Mouse (Mus musculus) liver, embryonic 11.5 days (tissue): ENCODE results near the gene Tspan31. TPM values are rescaled to one million over a fixed set of nuclear protein-coding genes. Genes with fewer than 3 reads are reported as not detected.

ENCODE experiments used
- ATAC-seq: fragments of 200-750 bp; cut with Nextera tagmentation; replicated peaks from 2 replicates; pipeline ENCODE4 v1.8.0; 2017; ENCODE audit warnings: moderate number of reproducible peaks, mild to moderate bottlenecking, moderate TSS enrichment, moderate library complexity; ENCODE audit not compliant: low FRiP score
- DNase-seq: peaks from one replicate; pipeline ENCODE4 v3.0.0-alpha.2; 2017; ENCODE audit warnings: low spot score
- H3K27ac ChIP-seq: fragments of 300-500 bp; sonication (generic); 2 replicates; pipeline ENCODE4 v1.5.1; 2014; ENCODE audit warnings: mild to moderate bottlenecking, low read depth, low read length, control low read depth
- H3K27me3 ChIP-seq: fragments of 300-500 bp; sonication (generic); replicated peaks from 2 replicates; pipeline ENCODE4 v1.6.1; 2014; ENCODE audit warnings: low read length, mixed read lengths; ENCODE audit not compliant: control insufficient read depth, insufficient read depth
- H3K36me3 ChIP-seq: fragments of 300-500 bp; sonication (generic); 2 replicates; pipeline ENCODE4 v1.6.1; 2014; ENCODE audit warnings: mild to moderate bottlenecking, low read length, moderate library complexity, mixed read lengths; ENCODE audit not compliant: control insufficient read depth, insufficient read depth
- H3K4me1 ChIP-seq: fragments of 300-500 bp; sonication (generic); replicated peaks from 2 replicates; pipeline ENCODE4 v1.6.1; 2014; ENCODE audit warnings: low read length, mixed read lengths; ENCODE audit not compliant: control insufficient read depth, insufficient read depth
- H3K4me2 ChIP-seq: fragments of 300-500 bp; sonication (generic); 2 replicates; pipeline ENCODE4 v1.6.1; 2014; ENCODE audit warnings: mild to moderate bottlenecking, control low read depth, moderate library complexity
- H3K4me3 ChIP-seq: fragments of 300-500 bp; sonication (generic); 2 replicates; pipeline ENCODE4 v1.5.1; 2014; ENCODE audit warnings: low read depth, low read length, control low read depth
- H3K9ac ChIP-seq: fragments of 300-500 bp; sonication (generic); 2 replicates; pipeline ENCODE4 v1.6.1; 2014; ENCODE audit warnings: low read depth, low read length, control low read depth
- H3K9me3 ChIP-seq: fragments of 300-500 bp; sonication (generic); 2 replicates; pipeline ENCODE4 v1.6.1; 2016; ENCODE audit warnings: low read length, inconsistent platforms, mixed read lengths; ENCODE audit not compliant: control insufficient read depth
- WGBS: fragments of 180-500 bp; shearing (Covaris S2); extraction: QIAGEN DNeasy Blood & Tissue Kit; methylation state at CpG from one replicate; pipeline ENCODE4 v1.1.7; 2014; 5-methylcytosine and 5-hydroxymethylcytosine counted together
- polyA plus RNA-seq: library from polyadenylated mRNA; unstranded; fragments of >200 nt; fragmentation: Nextera tagmentation; extraction: Ambion mirVana; gene quantifications from 2 replicates; pipeline ENCODE4 v1.2.1, GENCODE M21; 2014

Tspan31 gene
- polyA plus RNA-seq, 1 experiment from 2014 or later, result 121 TPM

DNA sequence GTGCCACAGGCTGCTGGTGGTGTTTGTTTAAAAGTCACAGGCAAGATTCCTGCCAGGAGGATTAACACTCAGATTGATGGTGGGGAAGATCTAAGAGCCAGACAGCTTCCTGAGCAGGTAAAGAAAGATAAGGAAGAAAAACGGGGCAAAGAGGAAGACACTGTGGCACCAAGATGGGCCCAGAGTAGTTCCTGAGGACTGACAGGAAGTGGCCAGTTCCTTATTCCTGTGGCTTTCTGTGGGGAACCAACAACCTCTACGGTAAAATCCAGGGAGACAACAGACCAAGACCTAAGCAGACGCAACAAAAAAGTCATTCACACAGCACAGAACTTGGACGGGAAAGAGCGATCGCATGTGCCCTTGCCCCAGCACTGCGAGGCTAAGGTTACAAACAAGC is 33.6 kb upstream of the Tspan31 start:
- Histone ChIP-seq H3K9me3 (no peaks in the 10 kb centered on the region), H3K4me2 (peak overlapping the region; percentile 43), H3K4me1 (peaks cover 37% of the 10 kb centered on the region), H3K9ac (no peak overlapping the region), H3K27me3 (no peaks in the 10 kb centered on the region), H3K36me3 (peaks cover 8% of the 10 kb centered on the region; the same call in 1 of the 2 replicates), H3K27ac (peak overlapping the region; percentile 43; the same call in 1 of the 2 replicates), H3K4me3 (no peak overlapping the region)
- ATAC-seq (no peak), DNase-seq (no peak)
- 46% methylated on average over 7 of the region's 7 CpGs for WGBS

DNA sequence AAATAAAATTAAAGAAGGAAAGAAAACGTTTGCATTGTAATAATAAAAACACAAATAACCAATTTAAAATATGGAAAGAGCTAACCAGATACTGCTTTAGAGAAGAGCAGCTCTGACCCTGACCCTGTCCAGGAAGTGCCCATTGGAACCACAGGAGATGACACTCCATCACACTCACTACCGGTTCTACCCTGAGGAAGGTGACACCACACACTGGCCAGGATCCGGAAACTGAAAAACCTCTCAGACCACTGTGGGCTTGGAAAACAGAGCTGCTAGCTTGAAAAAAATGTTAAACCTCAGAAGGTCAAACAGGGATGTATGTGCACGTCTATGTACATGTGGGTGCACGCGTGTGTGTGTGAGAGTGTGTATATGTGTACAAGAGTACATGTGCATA is 31.1 kb upstream of the Tspan31 start:
- Histone ChIP-seq H3K4me2 (no peak overlapping the region), H3K27me3 (no peaks in the 10 kb centered on the region), H3K9ac (no peak overlapping the region), H3K36me3 (peaks cover 4% of the 10 kb centered on the region; the same call in 1 of the 2 replicates), H3K27ac (no peak overlapping the region; the same call in 1 of the 2 replicates), H3K9me3 (no peaks in the 10 kb centered on the region), H3K4me3 (no peak overlapping the region), H3K4me1 (peaks cover 23% of the 10 kb centered on the region)
- ATAC-seq (no peak), DNase-seq (no peak)
- 73% methylated on average over 6 of the region's 6 CpGs for WGBS

DNA sequence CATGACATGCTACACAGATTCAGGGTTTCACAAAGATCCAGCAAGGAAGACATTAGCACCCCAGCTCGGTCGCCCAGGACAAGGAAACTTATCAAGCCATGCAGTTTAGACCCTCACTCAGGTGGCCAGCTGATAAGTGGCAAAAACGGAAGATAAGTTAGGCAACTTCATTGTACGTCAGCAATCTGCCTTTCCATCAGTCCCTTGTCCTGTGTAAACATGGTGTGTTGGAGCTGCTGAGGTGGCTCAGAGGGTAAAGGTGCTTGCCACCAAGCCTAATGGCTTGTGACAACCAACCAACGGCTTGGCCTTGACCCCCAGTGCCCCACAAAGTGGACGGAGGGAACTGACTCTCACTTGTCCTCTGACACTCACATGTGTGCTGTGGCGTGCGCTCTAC is 30.4 kb upstream of the Tspan31 start:
- Histone ChIP-seq H3K9me3 (no peaks in the 10 kb centered on the region), H3K4me3 (no peak overlapping the region), H3K9ac (no peak overlapping the region), H3K27me3 (no peaks in the 10 kb centered on the region), H3K36me3 (peaks cover 7% of the 10 kb centered on the region; the same call in 1 of the 2 replicates), H3K27ac (peak overlapping the region; percentile 65), H3K4me1 (peaks cover 23% of the 10 kb centered on the region), H3K4me2 (peak overlapping the region; percentile 4)
- WGBS, result 44% methylated on average over 8 of the region's 8 CpGs
- ATAC-seq (peak; percentile 70), DNase-seq (no peak)

DNA sequence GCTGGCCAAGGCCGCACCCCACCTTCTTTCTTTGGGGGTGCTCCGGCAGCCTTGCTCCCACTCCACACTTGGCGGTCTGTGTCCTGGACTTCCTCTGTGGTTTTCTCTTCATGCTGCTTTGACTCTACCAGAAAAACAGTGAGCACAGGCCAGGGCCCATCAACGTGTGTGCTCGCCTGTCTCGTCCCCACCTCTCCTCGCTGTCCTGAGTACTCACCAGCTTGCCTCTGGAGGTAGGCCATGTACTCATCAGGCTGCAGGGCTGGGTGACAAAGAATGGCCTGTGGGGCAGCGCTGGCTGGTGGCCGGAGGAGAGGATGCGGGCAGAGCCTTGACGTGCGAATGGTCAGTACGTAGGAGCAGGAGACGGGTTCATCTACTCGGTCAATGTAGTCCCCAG is 29.8 kb upstream of the Tspan31 start:
- Histone ChIP-seq H3K4me2 (0 out of 2 replicates have a peak overlapping the region, but pooled peaks have one; percentile 4), H3K4me3 (no peak overlapping the region), H3K9ac (no peak overlapping the region), H3K27me3 (no peaks in the 10 kb centered on the region), H3K9me3 (no peaks in the 10 kb centered on the region), H3K27ac (no peak overlapping the region), H3K36me3 (peaks cover 7% of the 10 kb centered on the region; the same call in 1 of the 2 replicates), H3K4me1 (peaks cover 23% of the 10 kb centered on the region)
- 79% methylated on average over 15 of the region's 15 CpGs for WGBS
- ATAC-seq (peak; percentile 6; the same call in 1 of the 2 replicates), DNase-seq (no peak)

DNA sequence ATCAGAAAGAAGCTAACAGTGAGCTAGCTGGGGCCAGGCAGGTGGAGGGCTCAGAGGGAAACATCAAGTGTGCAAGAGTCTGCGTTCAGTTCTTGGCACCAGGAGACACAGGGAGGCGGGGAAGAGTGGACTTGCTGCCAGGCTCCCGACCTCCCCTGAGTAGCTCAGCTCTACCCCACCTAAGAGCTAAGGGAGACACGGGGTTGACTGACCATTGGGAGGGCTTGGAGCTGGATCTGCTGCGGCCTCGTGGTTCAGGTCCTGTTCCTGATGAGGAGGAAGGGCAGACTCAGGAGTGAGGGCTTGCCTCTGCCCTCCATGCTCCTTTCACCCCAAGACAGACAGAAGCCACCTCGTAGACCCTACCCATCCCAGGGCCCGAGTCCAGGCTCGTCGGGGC is 29.1 kb upstream of the Tspan31 start:
- WGBS, result 89% methylated on average over 10 of the region's 10 CpGs

DNA sequence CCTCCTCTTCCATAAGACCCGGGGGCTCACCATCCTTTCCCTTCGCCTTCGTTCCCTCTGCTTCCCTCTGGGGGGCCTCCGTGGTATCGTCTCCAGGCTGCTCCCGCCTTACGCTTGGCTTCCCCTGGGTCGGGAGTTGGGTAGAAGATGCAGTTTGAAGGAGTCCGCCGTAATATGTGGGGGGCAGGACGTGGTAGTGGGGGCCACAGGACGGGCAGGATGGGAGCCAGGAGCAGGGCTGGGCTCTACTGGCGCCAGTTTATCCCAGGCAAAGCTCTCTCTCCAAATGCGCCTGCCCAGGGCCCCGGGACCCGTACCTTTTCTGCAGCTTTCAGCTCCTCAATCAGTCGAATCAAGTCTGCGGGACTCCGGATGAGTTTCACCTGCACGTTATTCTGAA is 28.4 kb upstream of the Tspan31 start:
- DNase-seq, result no peak
- Histone ChIP-seq H3K4me3 (no peak overlapping the region), H3K27me3 (no peaks in the 10 kb centered on the region), H3K4me2 (no peak overlapping the region), H3K9me3 (no peaks in the 10 kb centered on the region), H3K4me1 (peaks cover 20% of the 10 kb centered on the region), H3K27ac (no peak overlapping the region), H3K36me3 (peaks cover 7% of the 10 kb centered on the region; the same call in 1 of the 2 replicates), H3K9ac (no peak overlapping the region)
- no peak for ATAC-seq
- 83% methylated on average over 20 of the region's 20 CpGs for WGBS

More for the DNA sequence above, 29.1 kb upstream of the Tspan31 start:
- Histone ChIP-seq H3K9me3 (no peaks in the 10 kb centered on the region), H3K9ac (no peak overlapping the region), H3K4me1 (peaks cover 23% of the 10 kb centered on the region), H3K27me3 (no peaks in the 10 kb centered on the region), H3K36me3 (peaks cover 7% of the 10 kb centered on the region; the same call in 1 of the 2 replicates), H3K27ac (no peak overlapping the region), H3K4me3 (no peak overlapping the region), H3K4me2 (no peak overlapping the region)
- no peak for ATAC-seq
- DNase-seq, result no peak

DNA sequence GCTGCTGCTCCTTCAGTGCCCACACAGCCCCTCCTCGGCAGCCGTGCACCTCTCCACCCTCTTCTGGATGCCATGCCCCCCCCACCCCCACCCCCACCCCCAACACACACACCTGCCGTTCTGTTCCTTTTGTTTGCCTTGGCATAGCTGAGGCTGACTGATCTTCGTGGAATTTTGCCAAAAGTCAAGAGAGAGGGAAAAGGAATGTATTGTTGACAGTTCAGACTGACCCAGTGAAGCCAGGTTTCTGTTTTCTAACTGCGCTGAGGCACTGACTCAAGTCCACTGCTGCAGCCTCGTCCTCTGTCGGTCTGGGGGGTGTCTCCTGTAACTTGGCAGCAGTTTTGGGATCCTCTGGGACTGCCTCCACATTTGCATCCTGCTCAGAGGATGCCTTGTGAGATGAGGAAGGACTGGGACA is 24.3 kb upstream of the Tspan31 start:
- Histone ChIP-seq H3K9me3 (no peaks in the 10 kb centered on the region), H3K27ac (no peak overlapping the region), H3K36me3 (peaks cover 6% of the 10 kb centered on the region; the same call in 1 of the 2 replicates), H3K4me3 (no peak overlapping the region), H3K4me2 (no peak overlapping the region), H3K27me3 (peaks cover 32% of the 10 kb centered on the region), H3K9ac (no peak overlapping the region), H3K4me1 (peaks cover 15% of the 10 kb centered on the region)
- DNase-seq (no peak), ATAC-seq (no peak)
- WGBS, result 57% methylated on average over 7 of the region's 7 CpGs

DNA sequence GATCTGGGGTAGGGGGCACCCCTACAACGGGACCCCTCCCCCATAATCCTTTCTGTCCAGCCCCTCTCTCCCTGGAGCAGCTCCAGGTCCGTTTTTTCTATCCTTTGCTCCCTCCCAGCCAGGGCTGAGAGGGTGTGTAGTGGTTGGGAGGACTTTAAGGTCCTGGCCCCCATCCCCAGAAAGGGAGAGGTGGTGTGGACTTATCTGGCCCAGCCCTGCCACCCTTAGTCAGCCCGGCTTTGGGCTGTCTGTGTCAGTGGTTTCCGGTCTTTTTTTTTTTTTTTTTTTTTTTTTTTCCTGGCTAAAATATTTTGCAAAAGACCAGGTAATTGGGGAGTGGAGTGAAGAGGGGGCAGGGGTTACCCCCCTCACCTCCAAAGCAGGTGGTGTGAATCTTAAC is 22.7 kb upstream of the Tspan31 start:
- peaks cover 37% of the 10 kb centered on the region for H3K27me3 ChIP-seq
- H3K27ac ChIP-seq, result no peak overlapping the region
- WGBS, result 54% methylated on average over 4 of the region's 4 CpGs
- H3K4me2 ChIP-seq, result no peak overlapping the region
- H3K4me3 ChIP-seq, result no peak overlapping the region
- no peak for DNase-seq
- H3K9ac ChIP-seq, result no peak overlapping the region
- 0 out of 2 replicates have a peak, but pooled peaks have one; percentile 22 for ATAC-seq
- peaks cover 3% of the 10 kb centered on the region; the same call in 1 of the 2 replicates for H3K36me3 ChIP-seq
- no peaks in the 10 kb centered on the region for H3K9me3 ChIP-seq
- peaks cover 14% of the 10 kb centered on the region for H3K4me1 ChIP-seq
